Mouse (Mus musculus): ENCODE measurements at regions not wholly inside any gene's neighbourhood (a gene's known extent, or its start where the extent isn't known, plus 50 kb on each side); places are given as distances from the start of the nearest gene placed in this dataset.

- DNase-seq (ENCODE audit: low read depth): no peak
These were observed 197.4 kb downstream of the Sox9 start for GRCm38 (mm10) chr11:112979413-112979812.

- DNase-seq (ENCODE audit: low read depth): no peak
These were observed 200.3 kb downstream of the Sox9 start for GRCm38 (mm10) chr11:112982165-112982801.

- no peak for DNase-seq (ENCODE audit: low read depth)
These were observed 201.0 kb downstream of the Sox9 start for GRCm38 (mm10) chr11:112982802-112983591.

- no peak for DNase-seq (ENCODE audit: low read depth)
These were observed 204.1 kb downstream of the Sox9 start for GRCm38 (mm10) chr11:112986029-112986573.

GRCm38 (mm10) chr11:112987782-112988181 is 205.8 kb downstream of the Sox9 start:
- no peak for DNase-seq (ENCODE audit: low read depth)

- DNase-seq (ENCODE audit: low read depth): no peak
These were observed 206.9 kb downstream of the Sox9 start for GRCm38 (mm10) chr11:112988900-112989299.

GRCm38 (mm10) chr11:112989981-112990512 is 208.0 kb downstream of the Sox9 start:
- no peak for DNase-seq (ENCODE audit: low read depth)

GRCm38 (mm10) chr11:112990751-112991150 is 208.7 kb downstream of the Sox9 start:
- DNase-seq (ENCODE audit: low read depth): no peak

- no peak for DNase-seq (ENCODE audit: low read depth)
These were observed 209.8 kb downstream of the Sox9 start for GRCm38 (mm10) chr11:112991862-112992261.

GRCm38 (mm10) chr11:112998777-112999583 is 217.0 kb downstream of the Sox9 start:
- DNase-seq (ENCODE audit: low read depth): no peak

GRCm38 (mm10) chr11:113001071-113001470 is 219.0 kb downstream of the Sox9 start:
- DNase-seq (ENCODE audit: low read depth): no peak

- DNase-seq (ENCODE audit: low read depth): no peak
These were observed 223.9 kb downstream of the Sox9 start for GRCm38 (mm10) chr11:113005895-113006294.

GRCm38 (mm10) chr11:113008521-113008920 is 226.5 kb downstream of the Sox9 start:
- no peak for DNase-seq (ENCODE audit: low read depth)

GRCm38 (mm10) chr11:113009376-113009775 is 227.4 kb downstream of the Sox9 start:
- DNase-seq (ENCODE audit: low read depth): no peak

GRCm38 (mm10) chr11:113010906-113011305 is 228.9 kb downstream of the Sox9 start:
- DNase-seq (ENCODE audit: low read depth): no peak

- no peak for DNase-seq (ENCODE audit: low read depth)
These were observed 232.4 kb downstream of the Sox9 start for GRCm38 (mm10) chr11:113014186-113015010.

- DNase-seq (ENCODE audit: low read depth): no peak
These were observed 233.8 kb downstream of the Sox9 start for GRCm38 (mm10) chr11:113015686-113016304.

- no peak for DNase-seq (ENCODE audit: low read depth)
These were observed 235.0 kb downstream of the Sox9 start for GRCm38 (mm10) chr11:113016801-113017715.

- DNase-seq (ENCODE audit: low read depth): no peak
These were observed 239.5 kb downstream of the Sox9 start for GRCm38 (mm10) chr11:113021533-113021932.

Data from gonadal fat pad, adult 2 months (tissue).